Mouse (Mus musculus) neural tube, embryonic 11.5 days (tissue): Measurements from ENCODE around the gene Nphp1. TPM values are rescaled to one million over a fixed set of nuclear protein-coding genes. Genes with fewer than 3 reads are reported as not detected.
A peak's percentile ranks its signal among the peaks of the same experiment; 100 is the strongest.

Experiments used
- ATAC-seq: fragments of 200-750 bp; cut with Nextera tagmentation; 2 replicates; pipeline ENCODE4 v1.8.0; 2017; ENCODE audit warnings: moderate number of reproducible peaks, mild to moderate bottlenecking, moderate TSS enrichment, moderate library complexity; ENCODE audit not compliant: insufficient read depth, low FRiP score, low TSS enrichment
- DNase-seq: peaks from one replicate; pipeline ENCODE4 v3.0.0-alpha.2; 2015; ENCODE audit warnings: low spot score
- H3K27ac ChIP-seq: fragments of 300-500 bp; sonication (generic); 2 replicates; pipeline ENCODE4 v1.5.1; 2014; ENCODE audit warnings: low read depth, mild to moderate bottlenecking, low read length
- H3K27me3 ChIP-seq: fragments of 300-500 bp; sonication (generic); 2 replicates; pipeline ENCODE4 v1.6.1; 2014; ENCODE audit warnings: mild to moderate bottlenecking, low read length, mixed read lengths; ENCODE audit not compliant: control insufficient read depth, insufficient read depth
- H3K36me3 ChIP-seq: fragments of 300-500 bp; sonication (generic); 2 replicates; pipeline ENCODE4 v1.6.1; 2014; ENCODE audit warnings: mild to moderate bottlenecking, low read length, moderate library complexity, mixed read lengths; ENCODE audit not compliant: control insufficient read depth, insufficient read depth
- H3K4me1 ChIP-seq: fragments of 300-500 bp; sonication (generic); 2 replicates; pipeline ENCODE4 v1.6.1; 2014; ENCODE audit warnings: low read length, mixed read lengths; ENCODE audit not compliant: control insufficient read depth, insufficient read depth
- H3K4me2 ChIP-seq: fragments of 300-500 bp; sonication (generic); 2 replicates; pipeline ENCODE4 v1.6.1; 2014; ENCODE audit warnings: low read depth, mild to moderate bottlenecking, moderate library complexity
- H3K4me3 ChIP-seq: fragments of 300-500 bp; sonication (generic); 2 replicates; pipeline ENCODE4 v1.5.1; 2014; ENCODE audit warnings: low read depth, low read length
- H3K9ac ChIP-seq: fragments of 300-500 bp; sonication (generic); 2 replicates; pipeline ENCODE4 v1.6.1; 2014; ENCODE audit warnings: mild to moderate bottlenecking, low read length
- H3K9me3 ChIP-seq: fragments of 300-500 bp; sonication (generic); 2 replicates; pipeline ENCODE4 v1.6.1; 2016; ENCODE audit warnings: low read length; ENCODE audit not compliant: control insufficient read depth
- WGBS: fragments of 180-500 bp; shearing (Covaris S2); extraction: QIAGEN DNeasy Blood & Tissue Kit; methylation state at CpG from one replicate; pipeline ENCODE4 v1.1.7; 2014; 5-methylcytosine and 5-hydroxymethylcytosine counted together
- polyA plus RNA-seq: library from polyadenylated mRNA; unstranded; fragments of >200 nt; fragmentation: Nextera tagmentation; extraction: Ambion mirVana; gene quantifications from 2 replicates; pipeline ENCODE4 v1.2.1, GENCODE M21; 2014

Nphp1 gene
- polyA plus RNA-seq, 1 experiment from 2014 or later, result 23.2 TPM

DNA sequence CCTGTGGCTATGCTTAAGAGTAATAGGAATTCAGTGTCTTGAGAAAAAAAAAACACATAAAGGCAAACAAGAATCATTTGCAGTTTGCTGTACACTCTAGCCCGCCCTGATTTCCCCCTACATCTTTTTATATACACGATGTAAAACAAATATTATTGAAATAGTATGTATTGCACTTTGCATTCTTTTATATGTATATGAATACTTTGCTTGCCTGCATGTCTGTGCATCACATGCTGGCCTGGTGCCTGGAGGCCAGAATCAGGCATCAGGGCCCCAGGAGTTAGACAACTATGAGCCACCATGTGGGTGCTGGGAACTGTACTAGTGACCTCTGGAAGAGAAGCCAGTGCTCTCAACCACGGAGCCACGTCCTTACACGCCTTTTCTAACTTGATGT, 1.5 kb downstream of the Nphp1 start:
- ATAC-seq, result no peak
- H3K27ac ChIP-seq, result no peak overlapping the region
- 94% methylated on average over 5 of the region's 5 CpGs for WGBS
- H3K4me1 ChIP-seq, result peaks cover 8% of the 10 kb centered on the region; the same call in 1 of the 2 replicates
- H3K4me3 ChIP-seq, result no peak overlapping the region
- no peaks in the 10 kb centered on the region for H3K27me3 ChIP-seq
- H3K36me3 ChIP-seq, result no peaks in the 10 kb centered on the region
- no peak for DNase-seq
- H3K4me2 ChIP-seq, result no peak overlapping the region
- H3K9ac ChIP-seq, result no peak overlapping the region
- H3K9me3 ChIP-seq, result no peaks in the 10 kb centered on the region

DNA sequence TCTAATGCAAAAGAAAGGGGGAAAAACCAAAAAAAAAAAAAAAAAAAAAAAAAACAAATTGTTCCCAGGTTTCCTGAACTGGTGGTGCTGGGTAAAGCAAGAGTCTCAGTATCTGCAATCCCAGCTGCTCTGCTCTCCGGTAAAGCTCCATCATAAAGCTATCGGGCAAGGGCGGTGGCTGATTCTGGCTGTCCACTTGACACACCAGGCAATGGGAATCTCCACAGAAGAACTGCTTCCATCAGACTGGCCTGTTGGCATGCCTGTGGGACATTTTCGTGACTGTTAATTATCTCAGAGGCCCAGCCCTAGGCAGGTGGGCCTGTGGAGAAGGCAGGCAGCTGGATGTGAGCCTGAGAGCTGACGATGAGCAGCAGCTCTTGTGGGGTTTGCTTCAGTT, 10.2 kb downstream of the Nphp1 start:
- 86% methylated on average over 5 of the region's 5 CpGs for WGBS
- Histone ChIP-seq H3K9ac (no peak overlapping the region), H3K36me3 (no peaks in the 10 kb centered on the region; the same call in 1 of the 2 replicates), H3K4me3 (no peak overlapping the region), H3K27ac (no peak overlapping the region), H3K4me1 (no peaks in the 10 kb centered on the region), H3K9me3 (no peaks in the 10 kb centered on the region), H3K27me3 (no peaks in the 10 kb centered on the region), H3K4me2 (no peak overlapping the region)
- no peak for ATAC-seq
- no peak for DNase-seq

DNA sequence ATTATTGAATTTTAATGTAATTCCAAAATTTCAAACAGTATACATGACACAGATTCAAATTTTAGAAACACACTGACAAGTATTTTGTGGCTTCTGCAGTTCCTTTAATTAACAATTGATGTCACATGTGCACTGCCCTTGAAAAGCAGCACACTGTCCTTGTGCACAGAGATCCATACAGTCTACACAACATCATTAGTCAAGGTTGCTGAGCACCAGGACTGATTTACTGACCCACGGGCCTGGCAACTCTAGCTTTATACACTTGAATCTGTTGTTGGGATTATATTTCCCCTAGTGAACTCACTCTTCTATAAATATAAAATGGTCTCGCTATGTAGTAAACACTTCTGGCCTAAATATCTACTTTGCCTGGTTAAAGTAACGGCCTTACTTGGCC, 13.7 kb downstream of the Nphp1 start:
- Histone ChIP-seq H3K9ac (no peak overlapping the region), H3K4me2 (no peak overlapping the region), H3K27me3 (no peaks in the 10 kb centered on the region), H3K27ac (no peak overlapping the region), H3K4me1 (no peaks in the 10 kb centered on the region), H3K9me3 (no peaks in the 10 kb centered on the region), H3K4me3 (no peak overlapping the region), H3K36me3 (no peaks in the 10 kb centered on the region; the same call in 1 of the 2 replicates)
- no peak for DNase-seq
- 78% methylated on average over 3 of the region's 3 CpGs for WGBS
- peak; percentile 65; the same call in 1 of the 2 replicates for ATAC-seq

DNA sequence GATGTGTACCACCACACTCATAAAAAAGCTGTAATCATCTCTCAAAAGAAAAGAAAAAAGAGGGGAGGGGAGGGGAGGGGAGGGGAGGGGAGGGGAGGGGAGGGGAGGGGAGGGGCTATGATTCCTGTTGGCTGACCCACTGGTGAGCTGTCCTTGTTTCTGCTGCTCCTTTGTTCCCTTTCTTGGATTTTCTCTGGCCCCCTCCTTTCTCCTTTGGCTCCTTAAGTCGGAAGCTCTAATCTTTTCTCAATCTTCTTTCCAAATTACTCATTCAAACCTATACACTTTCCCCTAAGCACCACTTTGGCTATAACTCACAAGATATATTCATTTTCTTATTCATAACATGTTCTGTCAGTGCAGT, 14.1 kb downstream of the Nphp1 start:
- no peak for DNase-seq
- H3K4me2 ChIP-seq, result no peak overlapping the region
- no peaks in the 10 kb centered on the region for H3K9me3 ChIP-seq
- 38% methylated on average over 1 of the region's 1 CpGs for WGBS
- H3K27me3 ChIP-seq, result no peaks in the 10 kb centered on the region
- H3K36me3 ChIP-seq, result peaks cover 2% of the 10 kb centered on the region; the same call in 1 of the 2 replicates
- ATAC-seq, result peak; percentile 65; the same call in 1 of the 2 replicates
- no peaks in the 10 kb centered on the region for H3K4me1 ChIP-seq
- H3K4me3 ChIP-seq, result no peak overlapping the region
- no peak overlapping the region for H3K9ac ChIP-seq
- no peak overlapping the region for H3K27ac ChIP-seq

DNA sequence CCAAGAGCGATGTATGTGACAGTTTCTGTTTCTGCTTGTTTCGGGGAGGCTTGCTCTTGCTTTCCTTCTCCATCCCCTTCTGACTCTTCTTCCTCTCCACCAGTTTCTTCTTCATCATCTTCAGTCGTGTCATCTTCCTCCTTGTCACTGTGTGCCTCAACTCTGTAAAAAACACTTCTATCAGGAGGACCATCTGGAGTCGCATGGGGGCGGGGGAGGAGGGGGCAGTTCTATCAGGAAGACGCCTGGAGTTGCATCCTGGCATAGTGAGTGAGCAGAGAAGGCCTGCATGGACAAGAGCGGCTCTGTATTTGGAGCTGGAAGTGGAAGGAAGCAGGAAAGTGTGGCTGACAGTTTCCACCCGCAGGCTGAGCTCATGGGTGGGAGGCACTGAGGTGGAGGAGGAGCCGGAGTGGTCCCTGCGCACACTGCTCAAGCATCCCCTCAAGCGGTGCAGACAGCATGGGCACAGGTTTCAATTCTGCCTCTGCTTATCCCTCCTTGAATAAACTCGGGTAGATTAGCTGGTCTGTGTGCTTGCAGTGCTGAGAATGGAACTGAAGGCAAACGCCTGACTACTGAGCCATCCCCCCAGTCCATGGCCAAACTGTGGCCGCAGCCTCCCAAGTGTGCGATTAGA, 14.6 kb downstream of the Nphp1 start:
- H3K27ac ChIP-seq, result peak overlapping the region; percentile 54
- H3K4me3 ChIP-seq, result no peak overlapping the region
- no peaks in the 10 kb centered on the region for H3K4me1 ChIP-seq
- 59% methylated on average over 15 of the region's 15 CpGs for WGBS
- no peak overlapping the region for H3K4me2 ChIP-seq
- ATAC-seq, result peak; percentile 48
- DNase-seq, result no peak
- H3K27me3 ChIP-seq, result no peaks in the 10 kb centered on the region
- H3K9me3 ChIP-seq, result no peaks in the 10 kb centered on the region
- H3K9ac ChIP-seq, result no peak overlapping the region
- H3K36me3 ChIP-seq, result peaks cover 2% of the 10 kb centered on the region; the same call in 1 of the 2 replicates

DNA sequence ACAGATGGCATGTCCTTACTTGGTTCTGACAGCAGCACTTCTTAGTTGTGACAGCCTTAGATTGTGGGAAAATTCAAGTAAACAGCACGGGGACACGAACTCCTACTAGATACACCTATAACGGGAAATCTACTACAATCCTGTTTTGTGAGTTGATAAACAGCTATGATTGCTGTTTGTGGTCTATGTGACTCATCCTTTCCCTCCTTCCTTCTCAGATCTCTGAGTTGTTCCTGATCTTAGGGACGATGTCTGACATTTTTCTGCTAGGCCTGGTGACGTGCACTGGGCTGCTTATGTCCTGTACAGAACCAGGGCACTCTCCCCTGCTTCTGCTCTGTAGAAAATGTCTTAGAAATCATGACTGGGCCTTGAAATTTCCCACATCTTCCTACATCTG, 27.1 kb downstream of the Nphp1 start:
- Histone ChIP-seq H3K27ac (no peak overlapping the region), H3K27me3 (no peaks in the 10 kb centered on the region), H3K9ac (no peak overlapping the region), H3K36me3 (no peaks in the 10 kb centered on the region), H3K4me2 (no peak overlapping the region), H3K4me3 (no peak overlapping the region), H3K9me3 (no peaks in the 10 kb centered on the region), H3K4me1 (no peaks in the 10 kb centered on the region)
- 92% methylated on average over 5 of the region's 5 CpGs for WGBS
- no peak for ATAC-seq
- DNase-seq, result no peak

DNA sequence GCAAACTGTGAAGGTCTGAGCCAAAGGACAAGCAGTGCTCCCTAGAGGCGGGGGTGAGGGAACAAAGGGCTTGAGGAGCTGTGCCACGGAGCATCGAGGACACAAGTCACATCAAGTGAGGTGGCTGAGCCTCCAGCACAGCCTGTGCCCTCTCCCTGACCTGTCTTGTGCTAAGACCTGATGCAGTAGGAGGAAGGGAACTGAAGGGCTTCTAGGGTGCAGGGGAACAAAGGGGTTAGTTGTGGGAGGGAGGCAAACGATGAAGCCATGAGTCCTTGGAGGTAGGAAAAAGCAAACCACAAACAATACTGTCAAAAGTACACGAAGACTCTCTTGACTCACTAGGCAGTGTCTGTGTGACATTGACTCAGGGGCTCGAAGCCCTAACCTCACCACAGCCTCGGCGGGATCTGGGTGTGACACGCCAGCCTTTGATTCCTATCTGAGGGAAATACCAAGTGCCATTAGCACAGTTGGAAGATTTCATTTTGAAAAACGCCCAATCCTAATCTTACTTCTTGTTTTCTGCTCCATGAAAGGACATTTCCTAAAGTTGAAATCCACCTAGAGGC, 28.2 kb downstream of the Nphp1 start:
- DNase-seq, result no peak
- Histone ChIP-seq H3K9ac (no peak overlapping the region), H3K9me3 (no peaks in the 10 kb centered on the region), H3K27ac (no peak overlapping the region), H3K4me2 (no peak overlapping the region), H3K4me1 (no peaks in the 10 kb centered on the region), H3K36me3 (no peaks in the 10 kb centered on the region), H3K4me3 (no peak overlapping the region), H3K27me3 (no peaks in the 10 kb centered on the region)
- 73% methylated on average over 10 of the region's 10 CpGs for WGBS
- ATAC-seq, result no peak

DNA sequence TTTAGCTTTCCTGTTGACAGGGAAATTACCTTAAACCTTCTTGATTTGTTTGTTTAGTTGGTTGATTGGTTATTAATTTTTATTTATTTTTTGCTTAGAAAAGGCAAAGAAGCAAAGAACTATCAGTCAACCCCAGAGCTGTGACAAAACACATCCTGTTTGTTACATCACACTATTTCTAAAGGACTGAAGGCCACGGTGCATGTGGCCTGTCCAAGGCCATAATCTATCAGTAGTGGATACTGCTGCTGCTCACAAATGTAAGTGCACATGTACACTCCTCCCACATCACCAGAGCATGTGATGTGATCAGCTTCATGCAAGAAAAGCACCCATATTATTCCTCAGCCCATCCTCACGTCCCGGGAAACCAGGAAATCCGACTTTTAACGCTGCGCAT, 28.7 kb downstream of the Nphp1 start:
- Histone ChIP-seq H3K4me1 (no peaks in the 10 kb centered on the region), H3K4me3 (no peak overlapping the region), H3K27me3 (no peaks in the 10 kb centered on the region), H3K4me2 (no peak overlapping the region), H3K27ac (no peak overlapping the region), H3K9ac (no peak overlapping the region), H3K36me3 (no peaks in the 10 kb centered on the region), H3K9me3 (no peaks in the 10 kb centered on the region)
- ATAC-seq, result no peak
- WGBS, result 89% methylated on average over 6 of the region's 6 CpGs
- no peak for DNase-seq

DNA sequence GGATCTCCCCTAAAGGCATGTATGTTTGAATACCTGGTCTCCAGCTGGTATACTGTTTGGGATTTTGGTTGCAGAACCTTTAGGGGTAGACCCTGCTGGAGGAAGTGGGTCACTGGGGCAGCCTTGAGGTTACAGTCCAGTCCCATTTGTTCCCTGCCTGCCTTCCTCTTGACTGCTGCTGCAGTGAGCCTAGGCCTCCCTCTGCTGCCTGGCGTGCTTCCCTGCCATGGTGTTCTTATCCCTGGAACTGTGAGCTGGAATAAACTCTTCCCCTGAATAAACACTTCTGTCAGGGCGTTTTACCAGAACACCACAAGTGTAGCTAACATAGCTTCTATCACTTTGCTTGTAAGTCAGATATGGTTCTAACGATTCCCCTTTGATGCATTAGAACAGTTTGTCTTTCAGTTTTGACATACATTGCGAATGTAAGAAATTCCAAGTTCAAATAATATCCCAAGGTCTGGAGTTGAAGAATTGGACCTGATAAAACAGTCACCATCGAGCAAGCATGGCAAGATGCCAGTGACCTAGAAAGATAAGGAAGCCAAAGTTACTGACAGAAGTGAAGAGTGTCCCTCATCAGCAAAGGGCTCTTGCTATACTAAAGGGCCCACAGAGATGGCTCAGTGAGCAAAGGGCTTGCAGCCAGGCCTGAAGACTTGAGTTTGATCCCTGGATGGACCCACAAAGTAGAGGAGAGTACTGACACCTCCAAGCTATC, 29.4 kb downstream of the Nphp1 start:
- DNase-seq (no peak), ATAC-seq (no peak)
- 90% methylated on average over 5 of the region's 5 CpGs for WGBS
- H3K27me3 ChIP-seq, result no peaks in the 10 kb centered on the region
- no peaks in the 10 kb centered on the region for H3K4me1 ChIP-seq
- H3K4me3 ChIP-seq, result no peak overlapping the region
- no peaks in the 10 kb centered on the region for H3K9me3 ChIP-seq
- no peak overlapping the region for H3K27ac ChIP-seq
- H3K4me2 ChIP-seq, result no peak overlapping the region
- H3K9ac ChIP-seq, result no peak overlapping the region
- no peaks in the 10 kb centered on the region for H3K36me3 ChIP-seq
